In genomic region chr11:120183708-120184107, GRCm38 (mm10) we compare ENCODE assay signal across 8 mouse cellular contexts. TPM values are rescaled to one million over a fixed set of nuclear protein-coding genes. Genes with fewer than 3 reads are reported as not detected.
DNase-seq lines count a peak whose midpoint lies in the region; ATAC-seq lines count a peak whose summit lies in the region.

No protein-coding gene starts in this region.

- peak overlapping the region; percentile 10; the same call in 1 of the 2 replicates for H3K4me3 ChIP-seq in lung, embryonic 15.5 days
- no peak overlapping the region for H3K4me3 ChIP-seq in embryonic facial prominence, embryonic 11.5 days (ENCODE audit: low read depth, low read length)
- no peak overlapping the region for H3K4me3 ChIP-seq in hindbrain, embryonic 16.5 days (ENCODE audit: low read length)
- H3K4me3 ChIP-seq in neural tube, embryonic 12.5 days, result no peak overlapping the region

- intact Hi-C loops in left cerebral cortex, postnatal 14 days (cut with DNase I), result no loop called here

- no peaks in the 10 kb centered on the region for H3K9me3 ChIP-seq in lung, embryonic 15.5 days
- H3K9me3 ChIP-seq in embryonic facial prominence, embryonic 11.5 days (replicated peaks; ENCODE audit: control insufficient read depth, low read length), result no peaks in the 10 kb centered on the region
- H3K9me3 ChIP-seq in hindbrain, embryonic 16.5 days (ENCODE audit: control insufficient read depth, low read length), result no peaks in the 10 kb centered on the region
- H3K9me3 ChIP-seq in neural tube, embryonic 12.5 days, result no peaks in the 10 kb centered on the region

- H3K4me2 ChIP-seq in lung, embryonic 15.5 days, result peak overlapping the region; percentile 87; the same call in 1 of the 2 replicates
- H3K4me2 ChIP-seq in embryonic facial prominence, embryonic 11.5 days (ENCODE audit: low read depth, low read length), result peak overlapping the region; percentile 99
- peak overlapping the region; percentile 95 for H3K4me2 ChIP-seq in hindbrain, embryonic 16.5 days (ENCODE audit: low read length)
- peak overlapping the region; percentile 99 for H3K4me2 ChIP-seq in neural tube, embryonic 12.5 days (replicated peaks)

- 43% methylated on average over 11 of the region's 11 CpGs for WGBS in lung, embryonic 15.5 days
- WGBS in embryonic facial prominence, embryonic 11.5 days, result 13% methylated on average over 11 of the region's 11 CpGs
- 25% methylated on average over 11 of the region's 11 CpGs for WGBS in hindbrain, embryonic 16.5 days
- 19% methylated on average over 11 of the region's 11 CpGs for WGBS in neural tube, embryonic 12.5 days

- ATAC-seq in lung, embryonic 15.5 days (ENCODE audit: borderline replicate concordance, extremely low read depth, low FRiP score, low TSS enrichment), result no peak
- no peak for ATAC-seq in embryonic facial prominence, embryonic 11.5 days (replicated peaks; ENCODE audit: insufficient number of reproducible peaks, low FRiP score, low TSS enrichment, low read depth)
- ATAC-seq in hindbrain, embryonic 16.5 days, result no peak
- no peak for ATAC-seq in neural tube, embryonic 12.5 days (ENCODE audit: low FRiP score, low read depth)

- no peak for DNase-seq in lung, postnatal 4 days
- DNase-seq in embryonic facial prominence, embryonic 11.5 days (ENCODE audit: low spot score), result peak; percentile 59
- no peak for DNase-seq in ovary, postnatal 10 days (ENCODE audit: low spot score)
- DNase-seq in left cerebral cortex, postnatal 14 days (ENCODE audit: low spot score in 2 of 2), result no peak
- no peak for DNase-seq in cerebellum, adult 8-10 months

- H3K36me3 ChIP-seq in lung, embryonic 15.5 days, result no peaks in the 10 kb centered on the region
- H3K36me3 ChIP-seq in embryonic facial prominence, embryonic 11.5 days (replicated peaks; ENCODE audit: control insufficient read depth, insufficient read depth, low read depth, low read length), result no peaks in the 10 kb centered on the region; the same call in 1 of the 2 replicates
- no peaks in the 10 kb centered on the region for H3K36me3 ChIP-seq in hindbrain, embryonic 16.5 days (ENCODE audit: control insufficient read depth, insufficient read depth, low read length)
- peaks cover 8% of the 10 kb centered on the region; the same call in 1 of the 2 replicates for H3K36me3 ChIP-seq in neural tube, embryonic 12.5 days

- H3K27me3 ChIP-seq in lung, embryonic 15.5 days, result no peaks in the 10 kb centered on the region
- no peaks in the 10 kb centered on the region for H3K27me3 ChIP-seq in embryonic facial prominence, embryonic 11.5 days (ENCODE audit: control insufficient read depth, insufficient read depth, low read length)
- no peaks in the 10 kb centered on the region for H3K27me3 ChIP-seq in hindbrain, embryonic 16.5 days (replicated peaks; ENCODE audit: control insufficient read depth, insufficient read depth, low read length)
- no peaks in the 10 kb centered on the region for H3K27me3 ChIP-seq in neural tube, embryonic 12.5 days (replicated peaks)

- peak overlapping the region; percentile 93 for H3K27ac ChIP-seq in lung, embryonic 15.5 days
- peak overlapping the region; percentile 97 for H3K27ac ChIP-seq in embryonic facial prominence, embryonic 11.5 days (replicated peaks; ENCODE audit: low read depth, low read length)
- peak overlapping the region; percentile 96; the same call in 1 of the 2 replicates for H3K27ac ChIP-seq in hindbrain, embryonic 16.5 days (ENCODE audit: low read depth, low read length)
- H3K27ac ChIP-seq in neural tube, embryonic 12.5 days, result peak overlapping the region; percentile 96

- 0 out of 2 replicates have a peak overlapping the region, but pooled peaks have one; percentile 19 for H3K9ac ChIP-seq in lung, embryonic 15.5 days
- peak overlapping the region; percentile 40 for H3K9ac ChIP-seq in embryonic facial prominence, embryonic 11.5 days (replicated peaks; ENCODE audit: low read length)
- H3K9ac ChIP-seq in hindbrain, embryonic 16.5 days (ENCODE audit: low read depth, low read length), result peak overlapping the region; percentile 89
- H3K9ac ChIP-seq in neural tube, embryonic 12.5 days, result peak overlapping the region; percentile 99

- H3K4me1 ChIP-seq in lung, embryonic 15.5 days, result peaks cover 49% of the 10 kb centered on the region
- H3K4me1 ChIP-seq in embryonic facial prominence, embryonic 11.5 days (ENCODE audit: control insufficient read depth, insufficient read depth, low read length), result peaks cover 17% of the 10 kb centered on the region
- peaks cover 40% of the 10 kb centered on the region for H3K4me1 ChIP-seq in hindbrain, embryonic 16.5 days (ENCODE audit: control insufficient read depth, insufficient read depth, low read depth, low read length)
- peaks cover 46% of the 10 kb centered on the region for H3K4me1 ChIP-seq in neural tube, embryonic 12.5 days

RNA-seq across cellular contexts. Expression of gene Slc38a10, which starts 32.6 kb away (rescaled TPM):
- polyA plus RNA-seq in lung, embryonic 15.5 days (2015; fragmentation: Nextera tagmentation; extraction: Ambion mirVana), result 91.2 and 92.1 TPM in 2 replicates
- polyA plus RNA-seq in embryonic facial prominence, embryonic 11.5 days (2014; fragmentation: Nextera tagmentation; extraction: Ambion mirVana), result 47.8 and 50.0 TPM in 2 replicates
- 114 and 122 TPM in 2 replicates for polyA plus RNA-seq in hindbrain, embryonic 16.5 days (2015; fragmentation: Nextera tagmentation; extraction: Ambion mirVana)
- 119 and 121 TPM in 2 replicates for polyA plus RNA-seq in neural tube, embryonic 12.5 days (2016; fragmentation: Nextera tagmentation; extraction: Ambion mirVana)
- 10 to 100 TPM; 94.9 to 95.2 TPM for total RNA-seq in left cerebral cortex, postnatal 14 days (2021)

RNA-seq across cellular contexts. Expression of gene Bahcc1, which starts 49.0 kb away (rescaled TPM):
- polyA plus RNA-seq in lung, embryonic 15.5 days (2015; fragmentation: Nextera tagmentation; extraction: Ambion mirVana), result 8.7 and 9.2 TPM in 2 replicates
- polyA plus RNA-seq in embryonic facial prominence, embryonic 11.5 days (2014; fragmentation: Nextera tagmentation; extraction: Ambion mirVana), result 13.5 and 15.2 TPM in 2 replicates
- polyA plus RNA-seq in hindbrain, embryonic 16.5 days (2015; fragmentation: Nextera tagmentation; extraction: Ambion mirVana), result 7.8 and 9.7 TPM in 2 replicates
- 21.6 and 22.8 TPM in 2 replicates for polyA plus RNA-seq in neural tube, embryonic 12.5 days (2016; fragmentation: Nextera tagmentation; extraction: Ambion mirVana)
- 10 to 100 TPM; 16.4 to 17.6 TPM for total RNA-seq in left cerebral cortex, postnatal 14 days (2021)

Comparison
In these comparisons a context has a peak if more than half of its experiments do, and no peak if none do; other contexts are left out.
1. H3K9ac ChIP-seq: peak in every context shown above with its lines; median percentile 99 in neural tube, embryonic 12.5 days; 89 in hindbrain, embryonic 16.5 days; 40 in embryonic facial prominence, embryonic 11.5 days; 19 in lung, embryonic 15.5 days.